Mouse (Mus musculus) lung, postnatal 10 days (tissue): ENCODE data around the gene Itgb5.

ENCODE experiments used
- DNase-seq: peaks from one replicate; pipeline ENCODE4 v3.0.0; 2021

The Itgb5 gene

DNA sequence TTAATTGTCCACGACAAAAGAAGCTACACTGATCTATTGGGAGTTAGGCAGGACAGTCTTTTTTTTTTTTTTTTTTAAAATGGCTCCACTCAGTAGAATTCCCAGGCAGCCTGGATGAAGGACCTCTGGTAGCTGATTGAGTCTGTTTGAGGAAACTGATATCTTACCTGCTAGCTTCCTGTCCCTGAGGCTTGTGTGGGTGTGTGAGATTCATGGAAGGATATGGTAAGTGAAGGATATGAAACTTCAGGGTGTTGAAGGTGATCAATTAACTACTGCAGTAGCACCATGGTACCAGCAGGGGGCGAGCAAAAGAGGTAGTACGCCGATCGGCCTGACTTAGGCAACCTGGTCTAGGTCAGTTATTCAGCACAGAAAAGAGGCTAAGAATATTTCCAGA is 166.6 kb downstream of the Itgb5 start:
- DNase-seq: peak; percentile 75

DNA sequence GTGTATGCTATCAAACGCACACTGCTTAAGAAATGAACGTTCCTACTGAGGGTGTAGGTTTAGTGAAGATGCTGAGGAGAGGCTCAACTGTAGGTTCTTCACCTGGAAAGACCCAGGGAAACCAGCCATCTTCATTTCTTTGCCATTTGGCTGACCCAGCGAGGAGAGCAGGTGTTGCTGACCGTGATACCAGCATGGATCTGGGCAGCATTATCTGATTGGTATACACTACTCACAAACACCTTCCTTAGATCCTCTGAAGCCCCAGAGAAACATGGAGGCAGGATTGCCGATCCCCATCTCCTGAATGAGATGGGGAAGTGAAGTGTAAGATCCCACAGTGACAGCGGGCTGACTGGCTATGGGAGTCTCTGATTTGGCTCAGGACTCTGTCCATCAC is 168.5 kb downstream of the Itgb5 start:
- DNase-seq: no peak
